Mouse (Mus musculus) spleen, adult 2 months (tissue): ENCODE measurements at regions not wholly inside any gene's neighbourhood (a gene's known extent, or its start where the extent isn't known, plus 50 kb on each side); places are given as distances from the start of the nearest gene placed in this dataset.

ENCODE experiments used
- CTCF ChIP-seq: fragments of 200-500 bp; IDR thresholded peaks from 2 replicates; pipeline ENCODE4 v1.5.1; 2011; ENCODE audit warnings: mild to moderate bottlenecking, inconsistent platforms; ENCODE audit not compliant: insufficient read depth, insufficient read length, insufficient replicate concordance; ENCODE audit errors: extremely low read depth
- POLR2A ChIP-seq: fragments of 200-500 bp; IDR thresholded peaks from 2 replicates; pipeline ENCODE4 v1.6.1; 2011; ENCODE audit warnings: low read depth, low read length, inconsistent platforms

DNA sequence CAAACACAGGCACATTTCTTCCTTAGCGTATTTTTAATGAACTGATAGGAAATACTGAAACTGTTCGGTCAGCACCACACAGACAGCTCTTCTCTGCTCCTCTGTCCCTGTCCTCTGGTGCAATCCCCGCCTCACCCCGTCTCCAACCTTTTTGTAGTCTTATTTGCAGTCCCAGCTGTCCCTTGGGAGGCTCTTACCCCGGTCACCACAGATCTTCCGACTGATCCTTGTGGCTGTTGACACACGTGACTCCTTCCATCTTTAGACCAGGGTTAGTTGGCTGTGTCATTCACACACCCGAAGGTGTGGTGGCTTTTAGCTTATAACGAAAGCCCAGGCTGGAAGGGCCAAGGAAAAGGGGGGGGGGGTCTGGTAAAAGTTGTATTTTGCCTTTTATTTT lies 56.4 kb downstream of the Cyp26a1 start:
- no peak for TF ChIP-seq CTCF
- TF ChIP-seq POLR2A = no peak
